Comparison of ENCODE assay signal across 3 mouse cellular contexts in genomic region chr9:87127046-87127445, GRCm38 (mm10). TPM values are rescaled to one million over a fixed set of nuclear protein-coding genes. Genes with fewer than 3 reads are reported as not detected.
"Had no signal": no experiment of that assay in that cellular context is flagged by ENCODE, and none has a peak within 500 bp of the region (broad histone marks: within the 10 kb centered on the region; RNA-seq: fewer than 3 reads in every experiment).

No protein-coding gene starts in this region.

RNA-seq across cellular contexts. Expression of gene Mrap2, which starts 17.1 kb away (rescaled TPM):
- total RNA-seq: neutrophil, adult 5-6 weeks had no signal
- polyA plus RNA-seq: spleen, adult 2 months; stomach, embryonic 14.5 days had no signal
